Mouse (Mus musculus) heart, embryonic 14.5 days (tissue): ENCODE data around the gene Erc2. TPM values are rescaled to one million over a fixed set of nuclear protein-coding genes. Genes with fewer than 3 reads are reported as not detected.

Experiments
- ATAC-seq: fragments of 200-750 bp; cut with Nextera tagmentation; 2 replicates; pipeline ENCODE4 v1.8.0; 2017; ENCODE audit warnings: low read depth, moderate TSS enrichment; ENCODE audit not compliant: insufficient number of reproducible peaks, insufficient read depth, low FRiP score
- H3K27ac ChIP-seq, 2 experiments: fragments of 200-500 bp in 1 of 2; fragments of 300-500 bp in 1 of 2; sonication (generic) in 1 of 2; replicated peaks in 1 of 2; 2 replicates each; pipeline ENCODE4 v1.5.1; 2012 to 2014; ENCODE audit warnings: low read depth in 2 of 2, low read length in 2 of 2, control low read depth in 1 of 2, mild to moderate bottlenecking in 1 of 2, mixed read lengths in 1 of 2; ENCODE audit not compliant: control insufficient read depth in 1 of 2, insufficient read depth in 1 of 2
- H3K27me3 ChIP-seq: fragments of 300-500 bp; sonication (generic); 2 replicates; pipeline ENCODE4 v1.6.1; 2014; ENCODE audit warnings: mild to moderate bottlenecking, low read length, control low read depth; ENCODE audit not compliant: control insufficient read depth, insufficient read depth
- H3K36me3 ChIP-seq: fragments of 300-500 bp; sonication (generic); 2 replicates; pipeline ENCODE4 v1.6.1; 2014; ENCODE audit warnings: mild to moderate bottlenecking, control low read depth, low read length, mixed read lengths; ENCODE audit not compliant: control insufficient read depth, insufficient read depth
- H3K4me1 ChIP-seq, 2 experiments: fragments of 200-500 bp in 1 of 2; fragments of 300-500 bp in 1 of 2; sonication (generic) in 1 of 2; 2 replicates each; pipeline ENCODE4 v1.6.1; 2012 to 2014; ENCODE audit warnings: low read length in 2 of 2, control low read depth in 1 of 2, mixed read lengths in 1 of 2; ENCODE audit not compliant: control insufficient read depth in 2 of 2, insufficient read depth in 2 of 2
- H3K4me2 ChIP-seq: fragments of 300-500 bp; sonication (generic); 2 replicates; pipeline ENCODE4 v1.6.1; 2014; ENCODE audit warnings: mild to moderate bottlenecking, low read length
- H3K4me3 ChIP-seq, 2 experiments: fragments of 200-500 bp in 1 of 2; fragments of 300-500 bp in 1 of 2; sonication (generic) in 1 of 2; 2 replicates each; pipeline ENCODE4 v1.5.1; 2012 to 2014; ENCODE audit warnings: low read length in 2 of 2, mild to moderate bottlenecking in 2 of 2, control low read depth in 1 of 2, low read depth in 1 of 2, moderate library complexity in 1 of 2; ENCODE audit not compliant: control insufficient read depth in 1 of 2, insufficient read depth in 1 of 2
- H3K9ac ChIP-seq: fragments of 300-500 bp; sonication (generic); 2 replicates; pipeline ENCODE4 v1.6.1; 2014; ENCODE audit warnings: mild to moderate bottlenecking, low read length
- H3K9me3 ChIP-seq: fragments of 300-500 bp; sonication (generic); 2 replicates; pipeline ENCODE4 v1.6.1; 2016; ENCODE audit warnings: low read length, control low read depth; ENCODE audit not compliant: control insufficient read depth
- WGBS: fragments of 180-500 bp; shearing (Covaris S2); extraction: QIAGEN DNeasy Blood & Tissue Kit; methylation state at CpG from one replicate; pipeline ENCODE4 v1.1.7; 2014; 5-methylcytosine and 5-hydroxymethylcytosine counted together
- polyA plus RNA-seq: library from polyadenylated mRNA; unstranded; fragments of >200 nt; fragmentation: Nextera tagmentation; extraction: Ambion mirVana; gene quantifications from 2 replicates; pipeline ENCODE4 v1.2.1, GENCODE M21; 2014

The Erc2 gene
- polyA plus RNA-seq, 1 experiment from 2014 or later = 3.2 TPM

DNA sequence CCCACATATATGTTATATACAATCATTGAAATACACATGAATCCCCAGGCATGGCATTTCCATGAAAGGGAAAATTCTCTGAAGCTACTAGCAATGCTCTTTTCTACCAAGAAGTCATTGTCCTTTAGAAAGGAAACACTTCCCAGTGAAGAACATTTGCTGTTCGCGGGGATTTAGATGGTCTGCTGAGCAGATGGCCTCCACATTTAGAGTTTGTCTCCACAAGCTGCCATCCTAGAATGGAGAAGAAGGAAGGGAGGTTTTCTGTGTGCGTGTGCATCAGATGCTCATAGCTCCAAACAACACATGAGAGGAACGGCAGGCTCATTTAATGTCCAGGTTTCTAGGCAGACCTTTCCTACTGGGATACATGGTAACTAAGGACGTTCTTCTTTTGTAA is 196.8 kb downstream of the Erc2 start:
- ATAC-seq = no peak
- H3K4me2 ChIP-seq = no peak overlapping the region
- H3K36me3 ChIP-seq = no peaks in the 10 kb centered on the region
- 89% methylated on average over 5 of the region's 5 CpGs for WGBS
- H3K4me1 ChIP-seq = peaks cover 2 to 4% of the 10 kb centered on the region in 2 experiments; a peak in 1 of 4 replicates
- no peak overlapping the region for H3K4me3 ChIP-seq
- no peaks in the 10 kb centered on the region for H3K27me3 ChIP-seq
- H3K9me3 ChIP-seq = no peaks in the 10 kb centered on the region
- H3K27ac ChIP-seq = no peak overlapping the region
- H3K9ac ChIP-seq = no peak overlapping the region

DNA sequence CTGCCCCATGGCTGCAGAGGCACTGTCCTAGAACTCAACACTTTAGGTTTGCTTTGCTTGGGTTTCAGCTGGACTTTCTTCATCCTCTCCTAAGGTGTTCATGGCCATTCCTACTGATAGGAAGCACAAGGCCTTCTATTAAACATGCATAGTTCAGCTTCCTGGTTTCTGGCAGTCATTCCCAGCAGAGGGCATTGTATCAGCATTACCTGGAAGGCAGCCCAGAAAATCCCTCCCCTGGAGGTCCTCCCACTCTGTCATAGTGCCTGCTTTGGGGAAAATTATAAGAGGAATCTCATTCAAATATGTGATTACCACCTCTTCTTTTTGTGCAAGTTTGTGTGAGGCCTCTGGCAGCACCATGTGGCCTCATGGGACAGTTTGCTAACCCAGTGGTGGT is 199.6 kb downstream of the Erc2 start:
- Histone ChIP-seq H3K27ac (no peak overlapping the region), H3K9ac (no peak overlapping the region), H3K4me2 (no peak overlapping the region), H3K4me3 (no peak overlapping the region), H3K9me3 (no peaks in the 10 kb centered on the region), H3K27me3 (no peaks in the 10 kb centered on the region), H3K36me3 (no peaks in the 10 kb centered on the region), H3K4me1 (peaks cover 2 to 4% of the 10 kb centered on the region in 2 experiments; a peak in 1 of 4 replicates)
- ATAC-seq = no peak

DNA sequence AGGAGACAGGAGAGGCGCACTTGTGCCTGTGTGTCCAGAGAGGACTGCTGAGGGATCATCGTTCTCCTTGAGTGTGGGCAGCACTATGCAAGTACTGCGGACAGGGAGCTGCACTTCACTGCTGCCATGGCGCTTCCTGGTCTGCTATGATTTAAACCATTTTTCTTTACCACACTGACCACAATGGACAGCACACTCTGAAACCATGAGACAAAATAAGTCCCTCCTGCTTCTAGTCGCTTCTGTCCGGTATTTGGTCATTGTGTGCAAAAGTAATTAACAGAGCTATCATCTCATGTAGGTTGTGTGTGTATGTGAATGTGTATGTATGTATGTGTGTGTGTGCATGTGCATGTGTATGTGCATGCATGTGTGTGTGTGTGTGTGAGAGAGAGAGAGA is 200.3 kb downstream of the Erc2 start:
- 92% methylated on average over 6 of the region's 6 CpGs for WGBS
- ATAC-seq = no peak

DNA sequence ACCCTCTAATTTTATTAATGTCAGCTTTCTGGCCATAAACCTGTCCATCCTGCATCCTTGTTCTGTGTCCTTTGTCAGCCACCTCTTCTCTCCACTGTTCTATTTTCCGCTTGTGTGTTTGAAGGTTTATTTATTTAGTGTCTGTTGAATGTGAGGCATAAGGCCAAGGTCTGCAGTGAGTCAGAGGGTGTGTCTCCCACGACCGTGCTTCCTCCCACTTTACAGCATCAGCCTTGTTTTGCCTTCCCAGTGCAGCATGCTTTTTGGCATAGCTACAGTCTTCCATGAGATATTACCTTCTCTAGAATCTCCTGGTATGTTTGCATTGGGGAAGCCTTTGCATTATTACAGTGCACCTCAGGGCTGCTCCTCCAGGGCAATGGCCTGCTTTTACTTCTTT is 200.8 kb downstream of the Erc2 start:
- WGBS = 43% methylated on average over 3 of the region's 3 CpGs
- no peak overlapping the region for H3K4me3 ChIP-seq
- ATAC-seq = no peak
- H3K9me3 ChIP-seq = no peaks in the 10 kb centered on the region
- no peak overlapping the region for H3K4me2 ChIP-seq
- no peak overlapping the region for H3K27ac ChIP-seq
- no peak overlapping the region for H3K9ac ChIP-seq
- H3K36me3 ChIP-seq = no peaks in the 10 kb centered on the region
- peaks cover 2 to 4% of the 10 kb centered on the region in 2 experiments; a peak in 1 of 4 replicates for H3K4me1 ChIP-seq
- no peaks in the 10 kb centered on the region for H3K27me3 ChIP-seq

More for the DNA sequence above, 200.3 kb downstream of the Erc2 start:
- no peak overlapping the region for H3K27ac ChIP-seq
- H3K9ac ChIP-seq = no peak overlapping the region
- no peaks in the 10 kb centered on the region for H3K36me3 ChIP-seq
- no peak overlapping the region for H3K4me2 ChIP-seq
- H3K4me3 ChIP-seq = no peak overlapping the region
- peaks cover 2 to 4% of the 10 kb centered on the region in 2 experiments; a peak in 1 of 4 replicates for H3K4me1 ChIP-seq
- no peaks in the 10 kb centered on the region for H3K27me3 ChIP-seq
- no peaks in the 10 kb centered on the region for H3K9me3 ChIP-seq

DNA sequence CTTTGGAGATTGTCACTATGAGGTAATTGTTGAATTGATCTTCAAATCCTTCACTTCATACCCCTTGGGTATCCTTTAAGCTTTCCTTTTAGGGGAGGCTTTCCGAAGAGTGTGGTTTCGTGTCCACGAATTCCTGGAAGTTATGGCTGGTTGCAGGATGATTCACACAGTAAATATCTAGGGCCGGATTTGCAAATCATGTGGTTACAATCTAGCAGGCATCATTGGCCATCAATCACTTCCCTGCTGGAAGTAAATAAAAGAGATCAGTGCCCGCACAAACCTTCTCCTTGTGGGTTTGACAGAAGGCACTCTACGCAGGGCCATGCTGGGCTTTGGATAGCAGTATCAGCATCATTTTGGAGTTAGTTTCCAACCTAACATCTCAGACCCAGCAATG is 201.7 kb downstream of the Erc2 start:
- Histone ChIP-seq H3K36me3 (no peaks in the 10 kb centered on the region), H3K4me2 (no peak overlapping the region), H3K4me1 (peaks cover 2 to 4% of the 10 kb centered on the region in 2 experiments; a peak in 1 of 4 replicates), H3K9me3 (no peaks in the 10 kb centered on the region), H3K9ac (no peak overlapping the region), H3K27ac (no peak overlapping the region), H3K27me3 (no peaks in the 10 kb centered on the region), H3K4me3 (no peak overlapping the region)
- ATAC-seq = no peak
- WGBS = 82% methylated on average over 6 of the region's 6 CpGs

DNA sequence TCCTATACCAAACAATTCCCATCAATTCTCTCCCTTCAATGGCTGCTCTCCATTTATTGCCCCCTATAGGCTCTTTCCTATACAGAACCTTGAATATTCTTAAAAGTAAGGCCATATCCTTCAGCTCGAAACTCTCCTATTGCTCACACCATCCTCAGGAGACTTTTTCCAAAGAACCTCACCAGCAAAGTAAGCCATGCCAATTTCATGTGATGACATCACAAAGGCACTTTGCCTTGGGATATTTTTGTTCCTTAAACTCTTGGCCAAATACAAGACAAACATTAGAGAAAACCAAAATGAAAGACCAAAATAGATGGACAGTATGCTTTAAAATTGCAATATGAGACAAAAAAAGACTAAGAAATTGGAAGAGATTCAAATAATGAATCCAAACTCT is 204.6 kb downstream of the Erc2 start:
- H3K9ac ChIP-seq = no peak overlapping the region
- 84% methylated on average over 1 of the region's 1 CpGs for WGBS
- H3K27me3 ChIP-seq = no peaks in the 10 kb centered on the region
- H3K4me1 ChIP-seq = peaks cover 2 to 4% of the 10 kb centered on the region in 2 experiments; a peak in 1 of 4 replicates
- no peak for ATAC-seq
- H3K27ac ChIP-seq = no peak overlapping the region
- no peak overlapping the region for H3K4me2 ChIP-seq
- H3K4me3 ChIP-seq = no peak overlapping the region
- H3K9me3 ChIP-seq = no peaks in the 10 kb centered on the region
- H3K36me3 ChIP-seq = no peaks in the 10 kb centered on the region

DNA sequence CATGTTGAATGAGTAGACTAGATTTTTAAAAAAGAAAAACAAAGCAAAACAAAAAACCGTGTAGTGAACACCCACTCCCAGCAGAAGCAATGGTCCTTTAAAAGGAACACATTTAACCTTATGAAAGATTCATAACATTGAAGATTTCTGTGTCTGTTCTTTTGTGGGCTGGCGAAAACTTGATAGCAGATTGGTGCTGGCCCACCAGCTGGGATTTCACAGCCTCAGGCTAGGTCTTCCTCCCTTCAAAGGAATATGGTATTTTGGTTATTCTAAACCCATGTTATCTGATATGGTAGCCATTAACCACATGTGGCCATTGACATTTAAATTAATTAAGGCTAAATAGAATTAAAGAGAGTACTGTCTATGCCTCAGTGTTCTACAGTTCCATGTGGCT is 205.9 kb downstream of the Erc2 start:
- no peak overlapping the region for H3K4me3 ChIP-seq
- H3K4me1 ChIP-seq = 0 out of 4 replicates have a peak, but pooled peaks cover 0 to 2% of the 10 kb centered on the region in 2 experiments
- no peaks in the 10 kb centered on the region for H3K27me3 ChIP-seq
- no peak overlapping the region for H3K4me2 ChIP-seq
- no peak for ATAC-seq
- no peak overlapping the region for H3K27ac ChIP-seq
- H3K36me3 ChIP-seq = no peaks in the 10 kb centered on the region
- 72% methylated on average over 2 of the region's 2 CpGs for WGBS
- H3K9ac ChIP-seq = no peak overlapping the region
- H3K9me3 ChIP-seq = no peaks in the 10 kb centered on the region

DNA sequence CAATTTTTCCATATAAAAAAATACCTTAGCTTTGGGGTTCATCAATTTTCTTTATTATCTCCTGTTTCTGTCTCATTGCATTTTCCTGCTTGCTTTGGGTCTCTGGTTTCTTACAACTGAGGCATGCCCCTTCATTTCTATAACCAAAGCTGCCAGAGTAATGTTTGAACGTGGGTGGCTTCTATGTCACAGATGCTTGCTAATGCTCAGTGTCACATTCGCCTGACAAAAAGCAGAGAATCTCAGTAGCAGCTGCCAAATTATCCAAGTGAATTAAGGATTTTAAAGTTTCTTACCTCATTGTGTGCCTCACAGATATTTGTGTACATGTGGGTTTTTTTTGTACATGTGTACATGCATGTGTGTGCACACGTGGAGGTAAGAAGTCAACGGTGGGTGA is 210.0 kb downstream of the Erc2 start:
- ATAC-seq = no peak
- Histone ChIP-seq H3K27ac (no peak overlapping the region), H3K4me1 (no peaks in the 10 kb centered on the region), H3K4me3 (no peak overlapping the region), H3K27me3 (no peaks in the 10 kb centered on the region), H3K4me2 (no peak overlapping the region), H3K9ac (no peak overlapping the region), H3K36me3 (no peaks in the 10 kb centered on the region), H3K9me3 (no peaks in the 10 kb centered on the region)
- WGBS = 82% methylated on average over 4 of the region's 4 CpGs
